Mouse (Mus musculus): ENCODE results near the gene 5730522E02Rik. TPM values are rescaled to one million over a fixed set of nuclear protein-coding genes. Genes with fewer than 3 reads are reported as not detected.

Gene 5730522E02Rik
- polyA plus RNA-seq, 1 experiment from 2014 or later: 2.9 TPM

- Histone ChIP-seq H3K9ac (no peak overlapping the region), H3K4me2 (no peak overlapping the region), H3K9me3 (ENCODE audit: low read depth, low read length) (no peaks in the 10 kb centered on the region), H3K27ac (ENCODE audit: low read depth) (no peak overlapping the region), H3K36me3 (ENCODE audit: insufficient read depth) (no peaks in the 10 kb centered on the region), H3K4me1 (ENCODE audit: insufficient read depth) (no peaks in the 10 kb centered on the region), H3K27me3 (ENCODE audit: insufficient read depth, low read length) (no peaks in the 10 kb centered on the region), H3K4me3 (ENCODE audit: low read depth, low read length) (no peak overlapping the region)
- no peak for ATAC-seq (ENCODE audit: insufficient read depth)
- DNase-seq: no peak
- no peak for TF ChIP-seq CTCF (IDR thresholded peaks at IDR 0.05; ENCODE audit: low read depth)
These were observed 8.8 kb downstream of the 5730522E02Rik start for GRCm38 (mm10) chr11:26201778-26202097.

DNA sequence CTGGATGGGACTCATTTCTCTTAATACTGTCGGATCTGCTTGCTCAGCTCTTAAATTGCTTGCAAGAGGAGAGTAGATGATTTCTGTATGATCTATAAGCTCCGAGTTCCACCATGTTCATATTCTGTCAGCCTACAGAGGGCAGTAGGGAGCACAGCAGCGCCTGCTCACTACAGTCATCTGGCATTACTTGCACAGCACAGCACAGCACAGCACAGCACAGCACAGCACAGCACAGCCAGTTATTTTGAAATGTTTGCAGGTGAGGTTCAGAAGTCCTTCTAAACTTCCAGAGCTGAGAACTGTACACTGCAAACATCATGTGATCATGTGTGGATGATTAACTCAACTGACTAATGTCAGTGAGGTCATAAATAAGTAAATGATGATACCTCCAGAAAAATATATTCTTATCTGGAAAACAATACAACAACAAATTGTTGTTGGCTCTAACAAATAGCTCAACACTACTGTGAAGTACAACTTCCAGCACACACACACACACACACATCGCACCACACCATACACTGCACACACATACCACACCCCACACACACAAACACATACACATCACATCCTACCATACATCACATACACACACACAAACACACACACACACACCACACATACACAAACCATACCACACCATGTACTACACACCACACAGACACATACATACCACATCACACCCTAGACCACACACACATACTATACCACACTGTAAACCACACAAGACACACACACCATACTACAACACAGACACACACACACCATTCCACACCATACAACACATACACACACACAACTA is 9.4 kb downstream of the 5730522E02Rik start:
- 45% methylated on average over 4 of the region's 4 CpGs for WGBS
- Histone ChIP-seq H3K27ac (ENCODE audit: low read depth) (no peak overlapping the region), H3K9me3 (ENCODE audit: low read depth, low read length) (no peaks in the 10 kb centered on the region), H3K9ac (no peak overlapping the region), H3K4me1 (ENCODE audit: insufficient read depth) (no peaks in the 10 kb centered on the region), H3K27me3 (ENCODE audit: insufficient read depth, low read length) (no peaks in the 10 kb centered on the region), H3K4me3 (ENCODE audit: low read depth, low read length) (no peak overlapping the region), H3K36me3 (ENCODE audit: insufficient read depth) (no peaks in the 10 kb centered on the region), H3K4me2 (no peak overlapping the region)
- DNase-seq: peak; percentile 76
- peak; percentile 88 for ATAC-seq (ENCODE audit: insufficient read depth)
- TF ChIP-seq CTCF (IDR thresholded peaks at IDR 0.05; ENCODE audit: low read depth): peak; percentile 80

- Histone ChIP-seq H3K9me3 (ENCODE audit: low read depth, low read length) (no peaks in the 10 kb centered on the region), H3K27me3 (ENCODE audit: insufficient read depth, low read length) (no peaks in the 10 kb centered on the region), H3K9ac (no peak overlapping the region), H3K4me2 (no peak overlapping the region), H3K36me3 (ENCODE audit: insufficient read depth) (no peaks in the 10 kb centered on the region), H3K27ac (ENCODE audit: low read depth) (no peak overlapping the region), H3K4me1 (ENCODE audit: insufficient read depth) (no peaks in the 10 kb centered on the region), H3K4me3 (ENCODE audit: low read depth, low read length) (no peak overlapping the region)
- 76% methylated on average over 3 of the region's 3 CpGs for WGBS
- DNase-seq (no peak), ATAC-seq (ENCODE audit: insufficient read depth) (no peak)
- no peak for TF ChIP-seq CTCF (IDR thresholded peaks at IDR 0.05; ENCODE audit: low read depth)
These were observed 15.1 kb downstream of the 5730522E02Rik start for GRCm38 (mm10) chr11:26195468-26195867.

DNA sequence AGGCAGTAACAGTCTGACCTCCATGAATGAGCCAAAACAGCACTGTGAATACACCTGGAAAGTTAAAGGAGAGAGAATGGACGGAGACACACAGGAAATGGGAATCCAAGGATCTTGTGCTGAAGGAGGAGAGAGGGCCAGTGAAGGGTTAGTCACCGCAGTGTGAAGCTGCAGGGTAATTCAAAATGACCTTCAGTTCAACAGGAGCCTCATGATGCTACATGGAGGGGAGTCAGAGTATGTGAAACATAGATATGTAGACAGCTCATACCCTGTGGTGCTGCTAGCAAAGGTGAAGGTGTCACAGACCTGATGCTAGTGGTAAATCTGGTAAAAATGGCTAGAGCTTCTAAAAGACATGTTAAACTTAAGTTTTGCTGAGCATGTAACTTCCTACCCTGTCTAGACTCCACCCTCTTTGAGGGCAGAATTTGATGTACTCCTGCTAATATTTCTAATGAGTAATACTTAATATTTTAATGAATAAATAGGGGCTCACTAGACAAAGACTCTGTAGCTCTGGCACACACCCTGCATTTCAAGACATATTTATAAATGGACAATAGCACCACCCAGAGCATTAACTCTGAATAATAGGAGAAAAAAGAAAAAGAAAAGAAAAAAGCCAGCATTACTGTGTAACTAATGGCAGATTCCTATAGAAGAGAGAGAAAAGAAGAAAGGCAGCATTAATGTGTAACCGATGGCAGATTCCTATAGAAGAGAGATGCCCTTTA is 23.2 kb downstream of the 5730522E02Rik start:
- TF ChIP-seq CTCF (IDR thresholded peaks at IDR 0.05; ENCODE audit: low read depth): no peak
- Histone ChIP-seq H3K4me2 (no peak overlapping the region), H3K27me3 (ENCODE audit: insufficient read depth, low read length) (no peaks in the 10 kb centered on the region), H3K36me3 (ENCODE audit: insufficient read depth) (no peaks in the 10 kb centered on the region), H3K4me3 (ENCODE audit: low read depth, low read length) (no peak overlapping the region), H3K9me3 (ENCODE audit: low read depth, low read length) (no peaks in the 10 kb centered on the region), H3K9ac (no peak overlapping the region), H3K27ac (ENCODE audit: low read depth) (no peak overlapping the region), H3K4me1 (ENCODE audit: insufficient read depth) (no peaks in the 10 kb centered on the region)
- ATAC-seq (ENCODE audit: insufficient read depth): no peak
- no peak for DNase-seq
- 82% methylated on average over 3 of the region's 3 CpGs for WGBS

DNA sequence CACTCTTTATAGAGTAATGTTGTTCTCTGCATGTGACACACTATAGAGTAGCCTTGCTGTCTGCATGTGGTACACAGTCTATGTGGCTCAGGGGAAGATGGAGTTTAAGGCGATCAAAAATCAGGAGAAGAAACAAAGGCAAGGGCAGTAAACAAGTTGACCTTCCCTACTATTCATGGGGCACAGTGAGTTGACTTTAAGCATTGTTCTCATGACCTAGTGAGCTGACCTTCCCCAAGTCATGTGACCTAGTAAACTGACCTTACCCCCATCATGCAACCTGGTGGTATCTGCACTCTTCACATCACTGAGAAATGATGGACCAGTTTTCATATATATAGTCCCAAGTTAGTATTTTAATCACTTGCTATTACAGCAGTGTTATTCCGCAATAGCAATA is 40.0 kb downstream of the 5730522E02Rik start:
- Histone ChIP-seq H3K4me3 (ENCODE audit: low read depth, low read length) (no peak overlapping the region), H3K27ac (ENCODE audit: low read depth) (no peak overlapping the region), H3K4me1 (ENCODE audit: insufficient read depth) (no peaks in the 10 kb centered on the region), H3K27me3 (ENCODE audit: insufficient read depth, low read length) (no peaks in the 10 kb centered on the region), H3K9ac (no peak overlapping the region), H3K9me3 (ENCODE audit: low read depth, low read length) (no peaks in the 10 kb centered on the region), H3K36me3 (ENCODE audit: insufficient read depth) (no peaks in the 10 kb centered on the region), H3K4me2 (no peak overlapping the region)
- ATAC-seq (ENCODE audit: insufficient read depth) (no peak), DNase-seq (no peak)
- no peak for TF ChIP-seq CTCF (IDR thresholded peaks at IDR 0.05; ENCODE audit: low read depth)
- 90% methylated on average over 2 of the region's 2 CpGs for WGBS

DNA sequence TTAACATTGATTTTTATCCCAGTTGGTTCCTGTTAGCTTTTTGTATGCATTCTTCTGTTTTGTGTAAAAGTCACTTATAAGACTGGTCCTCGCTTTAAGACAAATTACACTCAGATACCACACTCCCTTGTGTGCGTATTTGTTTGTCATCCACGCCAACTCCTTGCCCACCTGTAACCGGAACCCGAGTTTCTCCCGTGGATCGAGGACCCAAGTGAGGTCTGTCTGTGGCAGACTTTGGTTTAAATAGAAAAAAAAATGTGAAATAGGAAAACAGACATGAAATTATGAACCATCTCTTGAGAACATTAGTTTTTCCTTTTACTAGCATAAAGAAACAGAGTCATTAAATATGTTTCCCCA is 43.0 kb downstream of the 5730522E02Rik start:
- DNase-seq (no peak), ATAC-seq (ENCODE audit: insufficient read depth) (no peak)
- H3K36me3 ChIP-seq (ENCODE audit: insufficient read depth): no peaks in the 10 kb centered on the region
- H3K27ac ChIP-seq (ENCODE audit: low read depth): no peak overlapping the region
- no peak for TF ChIP-seq CTCF (IDR thresholded peaks at IDR 0.05; ENCODE audit: low read depth)
- no peak overlapping the region for H3K4me2 ChIP-seq
- H3K9ac ChIP-seq: no peak overlapping the region
- no peaks in the 10 kb centered on the region for H3K9me3 ChIP-seq (ENCODE audit: low read depth, low read length)
- no peaks in the 10 kb centered on the region for H3K27me3 ChIP-seq (ENCODE audit: insufficient read depth, low read length)
- H3K4me1 ChIP-seq (ENCODE audit: insufficient read depth): no peaks in the 10 kb centered on the region
- no peak overlapping the region for H3K4me3 ChIP-seq (ENCODE audit: low read depth, low read length)
- 86% methylated on average over 7 of the region's 7 CpGs for WGBS

DNA sequence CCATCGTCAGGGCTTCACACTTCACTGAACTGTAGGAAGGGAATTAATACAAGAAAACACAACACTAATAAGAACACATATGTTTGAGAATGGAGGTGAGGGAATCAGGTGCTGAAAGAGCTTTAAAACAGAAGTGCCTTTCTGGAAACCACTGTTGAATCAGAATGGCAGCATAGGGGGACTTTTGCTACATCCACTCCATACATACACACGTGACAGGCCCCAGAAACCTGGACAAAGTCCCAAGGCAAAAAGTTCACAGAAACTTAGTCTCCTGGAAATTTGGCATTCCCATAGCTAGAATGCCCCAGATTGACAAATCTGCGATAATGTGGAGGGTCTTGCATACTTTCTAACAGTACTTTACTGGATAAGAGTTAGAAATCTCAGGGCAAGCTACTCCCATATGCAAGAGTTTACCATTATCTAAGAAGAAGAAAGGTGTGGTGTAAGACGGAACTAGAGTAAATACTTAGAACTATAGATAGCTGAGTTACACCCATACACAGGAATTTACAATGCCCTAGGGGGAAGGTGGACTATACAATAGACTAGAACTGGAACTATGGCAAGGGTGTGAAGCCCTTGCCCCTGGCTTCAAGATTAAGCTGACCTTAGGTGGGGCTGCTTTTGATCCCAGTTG is 43.5 kb downstream of the 5730522E02Rik start:
- Histone ChIP-seq H3K9ac (no peak overlapping the region), H3K27me3 (ENCODE audit: insufficient read depth, low read length) (no peaks in the 10 kb centered on the region), H3K4me3 (ENCODE audit: low read depth, low read length) (no peak overlapping the region), H3K4me1 (ENCODE audit: insufficient read depth) (no peaks in the 10 kb centered on the region), H3K36me3 (ENCODE audit: insufficient read depth) (no peaks in the 10 kb centered on the region), H3K4me2 (no peak overlapping the region), H3K9me3 (ENCODE audit: low read depth, low read length) (no peaks in the 10 kb centered on the region), H3K27ac (ENCODE audit: low read depth) (no peak overlapping the region)
- no peak for DNase-seq
- 69% methylated on average over 4 of the region's 4 CpGs for WGBS
- no peak for TF ChIP-seq CTCF (IDR thresholded peaks at IDR 0.05; ENCODE audit: low read depth)
- no peak for ATAC-seq (ENCODE audit: insufficient read depth)

All from lung, embryonic 14.5 days (tissue).